Mouse (Mus musculus) T-helper 1 cell (primary cell): ENCODE results near the gene Esrrg.

Source experiments
- in situ Hi-C: fragments of 300-600 bp; cut with MboI, MseI; formaldehyde crosslinking; loops from one replicate; pipeline ENCODE4 v1.15.1; 2025; ENCODE audit warnings: high pct_unique_total_duplicates

Esrrg gene

GRCm38 (mm10) chr1:187830937-187831336, 222.3 kb downstream of the Esrrg start:
- in situ Hi-C loops = no loop called here

- in situ Hi-C loops = no loop called here
Observed at GRCm38 (mm10) chr1:187832851-187833250, 224.3 kb downstream of the Esrrg start.

- in situ Hi-C loops = no loop called here
Observed at GRCm38 (mm10) chr1:187834576-187834975, 226.0 kb downstream of the Esrrg start.

- in situ Hi-C loops = no loop called here
Observed at GRCm38 (mm10) chr1:187836384-187836783, 227.8 kb downstream of the Esrrg start.

GRCm38 (mm10) chr1:187836876-187837275, 228.3 kb downstream of the Esrrg start:
- in situ Hi-C loops = no loop called here

- in situ Hi-C loops = no loop called here
Observed at GRCm38 (mm10) chr1:187841629-187842028, 233.0 kb downstream of the Esrrg start.

- in situ Hi-C loops = no loop called here
Observed at GRCm38 (mm10) chr1:187842702-187843101, 234.1 kb downstream of the Esrrg start.

- in situ Hi-C loops = no loop called here
Observed at GRCm38 (mm10) chr1:187854148-187854547, 245.6 kb downstream of the Esrrg start.

- in situ Hi-C loops = no loop called here
Observed at GRCm38 (mm10) chr1:187862339-187862738, 253.7 kb downstream of the Esrrg start.

GRCm38 (mm10) chr1:187868427-187868826, 259.8 kb downstream of the Esrrg start:
- in situ Hi-C loops = no loop called here

GRCm38 (mm10) chr1:187872208-187872607, 263.6 kb downstream of the Esrrg start:
- in situ Hi-C loops = loop anchor here (10.0 kb wide), 1 partner anchor 1303 kb away; no protein-coding TSS in a partner anchor

GRCm38 (mm10) chr1:187872744-187873143, 264.2 kb downstream of the Esrrg start:
- in situ Hi-C loops = loop anchor here (10.0 kb wide), 1 partner anchor 1302 kb away; no protein-coding TSS in a partner anchor

- in situ Hi-C loops = loop anchor here (10.0 kb wide), 1 partner anchor 1301 kb away; no protein-coding TSS in a partner anchor
Observed at GRCm38 (mm10) chr1:187873770-187874169, 265.2 kb downstream of the Esrrg start.

- in situ Hi-C loops = no loop called here
Observed at GRCm38 (mm10) chr1:187887270-187887669, 278.7 kb downstream of the Esrrg start.

GRCm38 (mm10) chr1:187888142-187888541, 279.6 kb downstream of the Esrrg start:
- in situ Hi-C loops = no loop called here

GRCm38 (mm10) chr1:187889096-187889495, 280.5 kb downstream of the Esrrg start:
- in situ Hi-C loops = no loop called here

- in situ Hi-C loops = no loop called here
Observed at GRCm38 (mm10) chr1:187891262-187891661, 282.7 kb downstream of the Esrrg start.

GRCm38 (mm10) chr1:187895459-187895858, 286.9 kb downstream of the Esrrg start:
- in situ Hi-C loops = no loop called here

- in situ Hi-C loops = no loop called here
Observed at GRCm38 (mm10) chr1:187896291-187896690, 287.7 kb downstream of the Esrrg start.

- in situ Hi-C loops = no loop called here
Observed at GRCm38 (mm10) chr1:187896910-187897309, 288.3 kb downstream of the Esrrg start.

GRCm38 (mm10) chr1:187899541-187899940, 290.9 kb downstream of the Esrrg start:
- in situ Hi-C loops = no loop called here

GRCm38 (mm10) chr1:187900756-187901155, 292.2 kb downstream of the Esrrg start:
- in situ Hi-C loops = no loop called here

- in situ Hi-C loops = no loop called here
Observed at GRCm38 (mm10) chr1:187902176-187902575, 293.6 kb downstream of the Esrrg start.

- in situ Hi-C loops = no loop called here
Observed at GRCm38 (mm10) chr1:187904731-187905130, 296.1 kb downstream of the Esrrg start.
